Mouse (Mus musculus) stomach, embryonic 16.5 days (tissue): ENCODE measurements around the gene Syt17. TPM values are rescaled to one million over a fixed set of nuclear protein-coding genes. Genes with fewer than 3 reads are reported as not detected.

Experiments
- ATAC-seq: fragments of 200-750 bp; cut with Nextera tagmentation; 2 replicates; pipeline ENCODE4 v1.8.0; 2017; ENCODE audit warnings: moderate number of reproducible peaks, moderate TSS enrichment; ENCODE audit not compliant: insufficient read depth, low FRiP score
- H3K27ac ChIP-seq: fragments of 300-500 bp; sonication (generic); 2 replicates; pipeline ENCODE4 v1.5.1; 2014; ENCODE audit warnings: low read length
- H3K27me3 ChIP-seq: fragments of 300-500 bp; sonication (generic); 2 replicates; pipeline ENCODE4 v1.6.1; 2014; ENCODE audit warnings: low read length, control low read depth, mixed read lengths; ENCODE audit not compliant: control insufficient read depth, insufficient read depth
- H3K36me3 ChIP-seq: fragments of 300-500 bp; sonication (generic); 2 replicates; pipeline ENCODE4 v1.6.1; 2014; ENCODE audit warnings: low read length; ENCODE audit not compliant: control insufficient read depth, insufficient read depth
- H3K4me1 ChIP-seq: fragments of 300-500 bp; sonication (generic); 2 replicates; pipeline ENCODE4 v1.6.1; 2014; ENCODE audit warnings: low read length, control low read depth, mixed read lengths; ENCODE audit not compliant: control insufficient read depth, insufficient read depth
- H3K4me2 ChIP-seq: fragments of 300-500 bp; sonication (generic); 2 replicates; pipeline ENCODE4 v1.6.1; 2014; ENCODE audit warnings: low read depth, low read length, mixed read lengths
- H3K4me3 ChIP-seq: fragments of 300-500 bp; sonication (generic); replicated peaks from 2 replicates; pipeline ENCODE4 v1.5.1; 2014; ENCODE audit warnings: mild to moderate bottlenecking, low read length
- H3K9ac ChIP-seq: fragments of 300-500 bp; sonication (generic); 2 replicates; pipeline ENCODE4 v1.6.1; 2014; ENCODE audit warnings: low read length
- H3K9me3 ChIP-seq: fragments of 300-500 bp; sonication (generic); replicated peaks from 2 replicates; pipeline ENCODE4 v1.6.1; 2016; ENCODE audit warnings: low read length, control low read depth; ENCODE audit not compliant: control insufficient read depth
- WGBS: fragments of 180-500 bp; shearing (Covaris S2); extraction: QIAGEN DNeasy Blood & Tissue Kit; methylation state at CpG from one replicate; pipeline ENCODE4 v1.1.7; 2014; 5-methylcytosine and 5-hydroxymethylcytosine counted together
- polyA plus RNA-seq: library from polyadenylated mRNA; unstranded; fragments of >200 nt; fragmentation: Nextera tagmentation; extraction: Ambion mirVana; gene quantifications from 2 replicates; pipeline ENCODE4 v1.2.1, GENCODE M21; 2015

The Syt17 gene
- polyA plus RNA-seq, 1 experiment from 2014 or later: 6.0 TPM

DNA sequence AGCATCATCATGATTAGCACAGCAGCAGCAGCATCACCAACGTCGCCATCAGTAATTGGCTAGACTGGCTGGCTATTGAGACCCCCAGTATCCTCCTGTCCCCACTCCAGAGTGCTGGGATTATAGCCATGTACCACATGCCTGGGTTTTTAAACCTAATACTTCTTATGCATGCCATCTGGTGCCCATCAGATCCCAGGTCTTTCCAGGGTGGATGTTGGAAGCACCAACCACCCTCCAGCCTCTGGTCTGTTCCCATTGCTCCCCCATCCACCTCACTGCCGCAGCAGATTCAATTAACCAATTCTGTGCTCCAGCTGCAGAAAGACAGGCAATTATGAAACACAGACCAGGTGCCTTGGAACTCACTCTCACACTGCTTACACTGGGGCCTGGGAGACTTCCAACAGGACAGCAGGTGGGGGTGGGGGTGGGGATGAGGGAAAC lies 45.4 kb downstream of the Syt17 start:
- no peaks in the 10 kb centered on the region for H3K9me3 ChIP-seq
- H3K4me1 ChIP-seq: no peaks in the 10 kb centered on the region
- ATAC-seq: peak; percentile 57; the same call in 1 of the 2 replicates
- no peaks in the 10 kb centered on the region for H3K36me3 ChIP-seq
- no peaks in the 10 kb centered on the region for H3K27me3 ChIP-seq
- no peak overlapping the region for H3K4me2 ChIP-seq
- H3K4me3 ChIP-seq: no peak overlapping the region
- no peak overlapping the region for H3K27ac ChIP-seq
- WGBS: 65% methylated on average over 3 of the region's 3 CpGs
- H3K9ac ChIP-seq: no peak overlapping the region

DNA sequence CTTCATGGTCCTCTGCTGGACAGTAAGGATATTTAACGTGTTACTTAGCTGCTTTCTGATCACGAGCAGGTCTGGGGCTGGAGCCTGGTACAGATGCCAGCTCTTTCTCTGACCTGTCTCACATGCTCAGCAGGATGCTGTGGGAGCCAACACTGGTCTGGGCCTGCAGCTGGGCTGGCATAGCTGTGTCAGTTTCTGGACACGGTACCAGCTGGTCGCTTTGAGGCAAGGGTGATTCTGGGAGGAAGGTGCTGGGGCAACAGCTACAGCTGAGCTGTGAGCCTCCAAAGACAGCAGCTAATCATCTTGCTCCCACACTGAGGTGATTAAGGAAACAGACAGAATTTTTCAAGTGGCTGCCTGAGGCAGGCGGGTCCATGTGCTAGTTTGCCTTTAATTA lies 46.1 kb downstream of the Syt17 start:
- no peaks in the 10 kb centered on the region for H3K27me3 ChIP-seq
- WGBS: 69% methylated on average over 5 of the region's 5 CpGs
- no peak for ATAC-seq

DNA sequence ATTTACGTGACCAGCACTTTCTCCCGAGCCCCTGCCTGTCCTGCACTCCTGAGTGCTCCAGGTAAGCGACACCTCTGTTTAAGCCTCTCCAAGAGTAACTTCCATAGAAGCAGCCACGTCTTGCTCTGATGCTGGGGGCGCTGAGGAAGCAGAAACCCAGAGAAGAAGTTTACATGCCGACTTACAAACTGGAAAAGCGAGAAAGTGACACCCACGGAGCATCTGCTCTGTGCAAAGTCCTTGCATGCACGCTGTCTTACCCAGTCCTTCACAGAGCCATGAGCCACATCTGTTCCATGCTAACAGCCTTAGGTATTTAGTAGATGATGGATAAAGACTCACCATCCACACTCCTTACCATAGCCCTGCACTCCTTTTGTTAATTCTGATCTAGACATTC lies 48.3 kb downstream of the Syt17 start:
- Histone ChIP-seq H3K4me2 (no peak overlapping the region), H3K9ac (no peak overlapping the region), H3K4me1 (no peaks in the 10 kb centered on the region), H3K9me3 (no peaks in the 10 kb centered on the region), H3K36me3 (no peaks in the 10 kb centered on the region), H3K27ac (no peak overlapping the region), H3K27me3 (no peaks in the 10 kb centered on the region), H3K4me3 (no peak overlapping the region)
- WGBS: 80% methylated on average over 9 of the region's 9 CpGs
- no peak for ATAC-seq

More for the DNA sequence above, 46.1 kb downstream of the Syt17 start:
- Histone ChIP-seq H3K9ac (no peak overlapping the region), H3K4me3 (no peak overlapping the region), H3K9me3 (no peaks in the 10 kb centered on the region), H3K4me2 (no peak overlapping the region), H3K36me3 (no peaks in the 10 kb centered on the region), H3K27ac (no peak overlapping the region), H3K4me1 (no peaks in the 10 kb centered on the region)

DNA sequence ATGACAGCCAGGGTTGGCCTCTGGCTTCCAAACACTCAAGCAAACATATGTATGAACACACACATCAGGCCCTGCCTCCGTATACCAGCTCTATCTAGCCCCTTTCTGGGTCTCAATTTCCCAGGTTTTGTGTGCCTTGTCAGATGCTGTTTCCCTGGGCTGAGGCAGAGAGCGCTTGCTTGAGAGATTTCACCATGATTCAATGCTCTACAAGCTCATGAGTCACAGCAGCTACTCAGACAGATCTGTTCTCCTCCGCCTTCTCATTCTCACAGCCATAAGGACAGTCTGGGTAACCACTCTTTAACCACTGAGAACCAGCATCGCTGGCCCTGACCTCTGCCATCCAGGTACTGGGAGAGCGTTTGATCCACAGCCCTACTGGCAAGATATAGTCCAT lies 57.3 kb downstream of the Syt17 start:
- Histone ChIP-seq H3K4me1 (no peaks in the 10 kb centered on the region), H3K36me3 (no peaks in the 10 kb centered on the region), H3K9ac (no peak overlapping the region), H3K27ac (no peak overlapping the region), H3K9me3 (no peaks in the 10 kb centered on the region), H3K4me3 (no peak overlapping the region), H3K27me3 (no peaks in the 10 kb centered on the region), H3K4me2 (no peak overlapping the region)
- 84% methylated on average over 5 of the region's 5 CpGs for WGBS
- ATAC-seq: no peak

DNA sequence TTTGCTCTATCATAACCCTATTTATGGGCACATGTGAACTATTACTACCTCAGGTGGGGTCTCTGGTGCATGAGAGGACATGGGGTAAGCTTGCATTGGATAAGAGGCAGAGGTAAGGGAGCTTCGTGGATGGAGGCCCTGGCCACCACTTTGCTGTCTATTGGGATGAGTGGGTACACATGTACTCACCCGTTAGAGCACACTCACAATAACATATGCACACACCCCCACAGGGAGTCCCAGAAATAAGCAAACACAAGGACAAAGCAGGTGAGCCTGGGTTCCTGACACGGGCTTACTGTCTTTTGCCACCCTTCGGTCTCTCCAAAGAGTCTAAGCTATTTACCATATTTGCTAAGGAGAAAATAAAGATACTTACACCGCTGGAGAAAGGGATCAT lies 67.0 kb downstream of the Syt17 start:
- ATAC-seq: no peak
- Histone ChIP-seq H3K4me2 (no peak overlapping the region), H3K36me3 (no peaks in the 10 kb centered on the region), H3K27ac (no peak overlapping the region), H3K9me3 (no peaks in the 10 kb centered on the region), H3K4me1 (no peaks in the 10 kb centered on the region), H3K4me3 (no peak overlapping the region), H3K9ac (no peak overlapping the region), H3K27me3 (no peaks in the 10 kb centered on the region)
- WGBS: 84% methylated on average over 5 of the region's 5 CpGs

DNA sequence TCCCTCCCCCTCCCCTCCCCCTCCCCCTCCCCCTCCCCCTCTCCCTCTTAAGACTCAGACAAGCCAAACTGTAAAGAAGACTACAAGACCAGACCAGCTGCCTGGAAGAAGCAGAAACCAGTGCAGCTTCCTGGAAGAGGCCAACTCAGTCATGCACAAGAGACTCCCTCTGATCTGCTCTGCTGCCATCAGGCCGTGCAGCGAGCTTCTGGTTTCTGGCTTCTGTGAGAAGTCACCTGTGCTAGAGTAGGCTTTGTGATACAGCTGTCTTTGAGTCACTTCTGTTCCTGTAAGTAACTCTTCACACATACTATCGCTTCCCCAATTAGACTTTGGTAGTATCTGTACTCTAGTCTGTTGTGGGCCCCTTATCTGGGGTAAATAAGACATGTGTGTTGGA lies 68.0 kb downstream of the Syt17 start:
- no peaks in the 10 kb centered on the region for H3K27me3 ChIP-seq
- no peak for ATAC-seq
- H3K4me2 ChIP-seq: no peak overlapping the region
- no peaks in the 10 kb centered on the region for H3K9me3 ChIP-seq
- H3K27ac ChIP-seq: no peak overlapping the region
- H3K36me3 ChIP-seq: no peaks in the 10 kb centered on the region
- H3K9ac ChIP-seq: no peak overlapping the region
- whole genome bisulfite sequencing: 85% methylated on average over 3 of the region's 3 CpGs
- no peak overlapping the region for H3K4me3 ChIP-seq
- no peaks in the 10 kb centered on the region for H3K4me1 ChIP-seq

DNA sequence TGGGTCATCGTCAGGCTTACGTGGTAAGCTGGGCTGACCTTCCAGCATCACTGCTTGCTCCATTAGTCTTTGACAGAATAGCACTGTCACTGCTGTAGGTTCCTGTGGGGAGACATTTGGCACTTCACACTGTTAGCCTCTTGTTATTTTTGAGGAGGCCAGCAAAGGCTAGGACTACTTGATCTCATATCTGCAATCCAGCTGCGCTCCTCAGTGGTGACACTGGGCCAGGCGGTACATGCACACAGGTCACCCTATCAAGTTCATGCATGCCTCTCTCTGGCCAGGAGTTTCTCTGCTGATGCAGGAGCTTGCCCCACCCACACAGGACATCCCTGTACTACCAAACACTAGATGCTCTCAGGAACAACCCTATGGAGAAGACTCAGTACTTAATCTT lies 71.4 kb downstream of the Syt17 start:
- Histone ChIP-seq H3K9me3 (no peaks in the 10 kb centered on the region), H3K4me3 (no peak overlapping the region), H3K27ac (no peak overlapping the region), H3K9ac (no peak overlapping the region), H3K4me2 (no peak overlapping the region), H3K4me1 (no peaks in the 10 kb centered on the region), H3K27me3 (no peaks in the 10 kb centered on the region), H3K36me3 (no peaks in the 10 kb centered on the region)
- ATAC-seq: no peak
- 95% methylated on average over 4 of the region's 4 CpGs for WGBS

DNA sequence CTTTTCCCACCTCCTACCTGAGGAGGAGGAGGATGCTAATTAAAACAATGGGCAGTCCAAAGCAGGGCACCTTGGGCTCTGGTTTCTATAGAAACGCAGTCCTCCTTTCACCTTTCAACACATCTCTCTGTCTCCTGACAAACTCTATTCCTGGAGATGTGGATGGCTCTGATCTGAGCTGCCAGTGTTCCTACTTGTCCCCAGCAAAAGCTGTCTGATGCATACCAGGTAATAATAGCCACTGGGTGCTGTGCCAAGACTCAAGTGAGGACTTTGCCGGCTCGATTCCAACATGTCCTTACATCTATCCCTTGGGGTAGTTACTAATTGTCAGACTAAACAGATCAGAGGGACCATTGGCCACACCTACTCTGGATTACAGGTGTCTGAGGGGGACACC lies 72.7 kb downstream of the Syt17 start:
- H3K27me3 ChIP-seq: no peaks in the 10 kb centered on the region
- no peaks in the 10 kb centered on the region for H3K4me1 ChIP-seq
- H3K9ac ChIP-seq: no peak overlapping the region
- no peaks in the 10 kb centered on the region for H3K9me3 ChIP-seq
- ATAC-seq: no peak
- H3K36me3 ChIP-seq: no peaks in the 10 kb centered on the region
- H3K4me2 ChIP-seq: no peak overlapping the region
- H3K27ac ChIP-seq: no peak overlapping the region
- whole genome bisulfite sequencing: 90% methylated on average over 3 of the region's 3 CpGs
- H3K4me3 ChIP-seq: no peak overlapping the region

DNA sequence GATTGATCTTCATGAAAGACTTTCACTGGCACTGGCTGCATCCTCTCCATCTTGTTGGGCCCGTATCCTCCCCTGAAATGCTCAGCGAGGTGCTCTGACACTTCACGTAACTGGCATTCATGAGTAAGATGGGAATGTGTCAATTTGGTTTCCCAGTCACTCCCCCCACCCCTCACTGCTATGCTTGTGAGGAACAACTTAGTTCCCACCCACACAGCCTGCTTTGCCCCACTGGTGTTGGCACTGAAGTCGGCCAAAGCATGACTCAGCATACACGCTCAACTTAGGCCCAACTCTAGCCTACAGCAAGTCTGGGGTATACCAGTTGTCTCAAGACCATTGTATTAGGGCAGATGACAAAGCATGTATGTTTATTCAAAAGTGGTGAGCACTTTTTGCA lies 76.7 kb downstream of the Syt17 start:
- 91% methylated on average over 5 of the region's 5 CpGs for WGBS
- no peak overlapping the region for H3K4me3 ChIP-seq
- H3K36me3 ChIP-seq: no peaks in the 10 kb centered on the region
- H3K9me3 ChIP-seq: no peaks in the 10 kb centered on the region
- H3K4me1 ChIP-seq: no peaks in the 10 kb centered on the region
- no peak overlapping the region for H3K27ac ChIP-seq
- H3K9ac ChIP-seq: no peak overlapping the region
- no peak for ATAC-seq
- no peak overlapping the region for H3K4me2 ChIP-seq
- no peaks in the 10 kb centered on the region for H3K27me3 ChIP-seq

DNA sequence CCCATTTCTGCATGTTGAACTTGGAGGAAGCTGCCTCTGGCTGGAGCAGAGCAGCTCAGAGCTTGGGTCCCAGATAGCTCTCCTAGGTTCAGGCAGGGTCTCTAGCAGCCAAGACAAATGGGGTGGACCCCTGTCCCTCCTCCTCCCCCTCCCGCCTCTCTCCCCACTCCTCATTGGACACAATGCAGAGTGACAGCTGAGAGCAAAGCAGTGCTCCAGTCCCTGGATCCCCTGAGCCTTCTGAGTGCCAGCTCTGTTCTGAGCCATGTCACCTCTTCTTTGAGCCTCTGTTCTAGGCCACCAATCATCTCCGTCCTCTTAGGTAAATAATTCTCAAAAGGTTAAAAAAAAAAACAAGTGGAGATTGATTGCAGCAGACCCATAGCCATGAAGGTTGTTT lies 78.3 kb downstream of the Syt17 start:
- H3K27ac ChIP-seq: no peak overlapping the region
- H3K4me2 ChIP-seq: no peak overlapping the region
- 45% methylated on average over 2 of the region's 2 CpGs for WGBS
- H3K4me3 ChIP-seq: no peak overlapping the region
- ATAC-seq: no peak
- no peaks in the 10 kb centered on the region for H3K27me3 ChIP-seq
- no peaks in the 10 kb centered on the region for H3K9me3 ChIP-seq
- H3K36me3 ChIP-seq: no peaks in the 10 kb centered on the region
- no peaks in the 10 kb centered on the region for H3K4me1 ChIP-seq
- no peak overlapping the region for H3K9ac ChIP-seq
